Mouse (Mus musculus): ENCODE measurements at regions not wholly inside any gene's neighbourhood (a gene's known extent, or its start where the extent isn't known, plus 50 kb on each side); places are given as distances from the start of the nearest gene placed in this dataset.

GRCm38 (mm10) chr10:19297669-19298068 is 58.7 kb upstream of the Olig3 start:
- in situ Hi-C loops (cut with MboI; ENCODE audit: low pct_unique_long_range_greater_than_20kb in 1 of 2, low sequenced_read_pairs in 2 of 2, unreplicated experiment in 1 of 2): loop anchor here in 1 of 2 experiments (10.0 kb wide), 1 partner anchor 227 kb away; no protein-coding TSS in a partner anchor

- in situ Hi-C loops (cut with MboI; ENCODE audit: low pct_unique_long_range_greater_than_20kb in 1 of 2, low sequenced_read_pairs in 2 of 2, unreplicated experiment in 1 of 2): loop anchor here in 1 of 2 experiments (10.0 kb wide), 1 partner anchor 229 kb away; no protein-coding TSS in a partner anchor
Measured at GRCm38 (mm10) chr10:19295388-19296013, 60.8 kb upstream of the Olig3 start.

- in situ Hi-C loops (cut with MboI; ENCODE audit: low pct_unique_long_range_greater_than_20kb in 1 of 2, low sequenced_read_pairs in 2 of 2, unreplicated experiment in 1 of 2): loop anchor here in 1 of 2 experiments (10.0 kb wide), 1 partner anchor 233 kb away; no protein-coding TSS in a partner anchor
Measured at GRCm38 (mm10) chr10:19291474-19291873, 64.9 kb upstream of the Olig3 start.

GRCm38 (mm10) chr10:19291039-19291438 is 65.3 kb upstream of the Olig3 start:
- in situ Hi-C loops (cut with MboI; ENCODE audit: low pct_unique_long_range_greater_than_20kb in 1 of 2, low sequenced_read_pairs in 2 of 2, unreplicated experiment in 1 of 2): loop anchor here in 1 of 2 experiments (10.0 kb wide), 1 partner anchor 234 kb away; no protein-coding TSS in a partner anchor

GRCm38 (mm10) chr10:19282166-19282565 is 74.2 kb upstream of the Olig3 start:
- in situ Hi-C loops (cut with MboI; ENCODE audit: low pct_unique_long_range_greater_than_20kb in 1 of 2, low sequenced_read_pairs in 2 of 2, unreplicated experiment in 1 of 2): no loop called here

- in situ Hi-C loops (cut with MboI; ENCODE audit: low pct_unique_long_range_greater_than_20kb in 1 of 2, low sequenced_read_pairs in 2 of 2, unreplicated experiment in 1 of 2): no loop called here
Measured at GRCm38 (mm10) chr10:19281021-19281420, 75.3 kb upstream of the Olig3 start.

- in situ Hi-C loops (cut with MboI; ENCODE audit: low pct_unique_long_range_greater_than_20kb in 1 of 2, low sequenced_read_pairs in 2 of 2, unreplicated experiment in 1 of 2): no loop called here
Measured at GRCm38 (mm10) chr10:19278189-19278842, 78.0 kb upstream of the Olig3 start.

GRCm38 (mm10) chr10:19277103-19277827 is 79.1 kb upstream of the Olig3 start:
- in situ Hi-C loops (cut with MboI; ENCODE audit: low pct_unique_long_range_greater_than_20kb in 1 of 2, low sequenced_read_pairs in 2 of 2, unreplicated experiment in 1 of 2): no loop called here

GRCm38 (mm10) chr10:19274985-19275384 is 81.3 kb upstream of the Olig3 start:
- in situ Hi-C loops (cut with MboI; ENCODE audit: low pct_unique_long_range_greater_than_20kb in 1 of 2, low sequenced_read_pairs in 2 of 2, unreplicated experiment in 1 of 2): no loop called here

GRCm38 (mm10) chr10:19269418-19269817 is 86.9 kb upstream of the Olig3 start:
- in situ Hi-C loops (cut with MboI; ENCODE audit: low pct_unique_long_range_greater_than_20kb in 1 of 2, low sequenced_read_pairs in 2 of 2, unreplicated experiment in 1 of 2): no loop called here

- in situ Hi-C loops (cut with MboI; ENCODE audit: low pct_unique_long_range_greater_than_20kb in 1 of 2, low sequenced_read_pairs in 2 of 2, unreplicated experiment in 1 of 2): no loop called here
Measured at GRCm38 (mm10) chr10:19268051-19268450, 88.3 kb upstream of the Olig3 start.

GRCm38 (mm10) chr10:19240102-19240759 is 116.1 kb upstream of the Olig3 start:
- in situ Hi-C loops (cut with MboI; ENCODE audit: low pct_unique_long_range_greater_than_20kb in 1 of 2, low sequenced_read_pairs in 2 of 2, unreplicated experiment in 1 of 2): loop anchor here (10.0 to 25.0 kb wide), 3 partner anchors 272 to 447 kb away; no protein-coding TSS in a partner anchor

GRCm38 (mm10) chr10:19216240-19216639 is 140.1 kb upstream of the Olig3 start:
- in situ Hi-C loops (cut with MboI; ENCODE audit: low pct_unique_long_range_greater_than_20kb in 1 of 2, low sequenced_read_pairs in 2 of 2, unreplicated experiment in 1 of 2): no loop called here

GRCm38 (mm10) chr10:19209751-19210150 is 146.6 kb upstream of the Olig3 start:
- in situ Hi-C loops (cut with MboI; ENCODE audit: low pct_unique_long_range_greater_than_20kb in 1 of 2, low sequenced_read_pairs in 2 of 2, unreplicated experiment in 1 of 2): no loop called here

GRCm38 (mm10) chr10:19208101-19208722 is 148.1 kb upstream of the Olig3 start:
- in situ Hi-C loops (cut with MboI; ENCODE audit: low pct_unique_long_range_greater_than_20kb in 1 of 2, low sequenced_read_pairs in 2 of 2, unreplicated experiment in 1 of 2): no loop called here

- in situ Hi-C loops (cut with MboI; ENCODE audit: low pct_unique_long_range_greater_than_20kb in 1 of 2, low sequenced_read_pairs in 2 of 2, unreplicated experiment in 1 of 2): no loop called here
Measured at GRCm38 (mm10) chr10:19207505-19207904, 148.8 kb upstream of the Olig3 start.

GRCm38 (mm10) chr10:19200311-19200710 is 156.0 kb upstream of the Olig3 start:
- in situ Hi-C loops (cut with MboI; ENCODE audit: low pct_unique_long_range_greater_than_20kb in 1 of 2, low sequenced_read_pairs in 2 of 2, unreplicated experiment in 1 of 2): no loop called here

GRCm38 (mm10) chr10:19195676-19196075 is 160.7 kb upstream of the Olig3 start:
- in situ Hi-C loops (cut with MboI; ENCODE audit: low pct_unique_long_range_greater_than_20kb in 1 of 2, low sequenced_read_pairs in 2 of 2, unreplicated experiment in 1 of 2): no loop called here
